Mouse (Mus musculus) ES-Bruce4 (cell line): ENCODE measurements around the gene Meig1. TPM values are rescaled to one million over a fixed set of nuclear protein-coding genes. Genes with fewer than 3 reads are reported as not detected.
"Not testable (repeated sequence)": the region's sequence is repeated elsewhere in the genome, so short reads cannot be mapped to it uniquely, and the experiment has no call there.

ENCODE experiments used
- H3K27ac ChIP-seq: 2 replicates; pipeline ENCODE4 v1.5.1; 2012; ENCODE audit warnings: low read length, inconsistent platforms; ENCODE audit not compliant: insufficient read depth
- H3K27me3 ChIP-seq: 2 replicates; pipeline ENCODE4 v1.6.1; 2012; ENCODE audit warnings: mild to moderate bottlenecking, low read length, inconsistent platforms; ENCODE audit not compliant: control insufficient read depth, poor library complexity, insufficient read depth, severe bottlenecking
- H3K36me3 ChIP-seq: 2 replicates; pipeline ENCODE4 v1.6.1; 2012; ENCODE audit warnings: inconsistent platforms, mild to moderate bottlenecking, low read length, moderate library complexity; ENCODE audit not compliant: control insufficient read depth, poor library complexity, insufficient read depth, severe bottlenecking
- H3K4me1 ChIP-seq: one replicate; pipeline ENCODE4 v1.8.1; 2011; ENCODE audit warnings: low read length; ENCODE audit not compliant: control insufficient read depth, insufficient read depth
- H3K4me3 ChIP-seq: 2 replicates; pipeline ENCODE4 v1.5.1; 2011; ENCODE audit warnings: low read depth, mild to moderate bottlenecking, low read length
- H3K9ac ChIP-seq: 2 replicates; pipeline ENCODE4 v1.6.1; 2012; ENCODE audit warnings: low read depth, mild to moderate bottlenecking, inconsistent platforms; ENCODE audit not compliant: poor library complexity, severe bottlenecking
- H3K9me3 ChIP-seq: replicated peaks from 2 replicates; pipeline ENCODE4 v1.6.1; 2012; ENCODE audit warnings: mild to moderate bottlenecking, low read length, inconsistent platforms; ENCODE audit not compliant: control insufficient read depth, poor library complexity, insufficient read depth, severe bottlenecking
- CTCF ChIP-seq: IDR thresholded peaks from one replicate; pipeline ENCODE4 v1.8.1; 2011; ENCODE audit warnings: low read depth, low read length
- EP300 ChIP-seq: IDR thresholded peaks from 2 replicates; pipeline ENCODE4 v1.6.1; 2011; ENCODE audit warnings: low read depth, low read length; ENCODE audit not compliant: insufficient read depth
- POLR2A ChIP-seq: IDR thresholded peaks from one replicate; pipeline ENCODE4 v1.8.1; 2011; ENCODE audit warnings: low read length; ENCODE audit not compliant: insufficient read depth
- polyA plus RNA-seq: library from polyadenylated mRNA; stranded (reverse); fragments of >200 nt; gene quantifications from 2 replicates; pipeline ENCODE4 v1.2.4, GENCODE M21; 2011; ENCODE audit warnings: low read depth; ENCODE audit not compliant: missing spikeins, insufficient read depth, insufficient read length

Meig1 gene
- polyA plus RNA-seq, 1 experiment: not detected

GRCm38 (mm10) chr2:3418883-3419431 lies 3.5 kb downstream of the Meig1 start:
- no peak for TF ChIP-seq POLR2A
- no peak for TF ChIP-seq CTCF
- no peak for TF ChIP-seq EP300
- H3K4me1 ChIP-seq: peaks cover 1% of the 10 kb centered on the region
- H3K36me3 ChIP-seq: no peaks in the 10 kb centered on the region
- no peak overlapping the region for H3K27ac ChIP-seq
- H3K9ac ChIP-seq: no peak overlapping the region
- no peaks in the 10 kb centered on the region for H3K27me3 ChIP-seq
- H3K4me3 ChIP-seq: peak overlapping the region; percentile 51
- no peaks in the 10 kb centered on the region for H3K9me3 ChIP-seq

DNA sequence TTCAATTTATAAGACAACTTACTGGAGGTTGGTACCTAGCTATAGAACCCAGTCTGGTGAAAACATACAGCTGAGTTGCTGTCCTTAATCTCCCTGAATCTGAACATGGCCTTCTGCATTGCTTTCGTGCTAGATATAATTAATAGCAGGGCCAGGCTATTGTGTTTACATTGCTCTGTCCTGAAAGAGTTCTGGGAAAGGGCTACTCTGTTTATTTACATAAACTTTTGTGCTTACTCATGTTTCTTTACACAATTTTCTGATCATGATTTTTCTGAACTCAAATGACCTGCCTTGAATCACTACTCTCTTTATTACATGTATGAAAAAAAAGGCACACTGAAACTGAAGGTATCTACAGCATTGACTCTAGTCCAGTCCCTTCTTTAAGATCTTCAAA lies 6.8 kb downstream of the Meig1 start:
- TF ChIP-seq POLR2A (no peak), CTCF (no peak), EP300 (no peak)
- Histone ChIP-seq H3K9ac (no peak overlapping the region), H3K4me3 (no peak overlapping the region), H3K4me1 (peaks cover 1% of the 10 kb centered on the region), H3K9me3 (no peaks in the 10 kb centered on the region), H3K27me3 (no peaks in the 10 kb centered on the region), H3K27ac (no peak overlapping the region), H3K36me3 (no peaks in the 10 kb centered on the region)

DNA sequence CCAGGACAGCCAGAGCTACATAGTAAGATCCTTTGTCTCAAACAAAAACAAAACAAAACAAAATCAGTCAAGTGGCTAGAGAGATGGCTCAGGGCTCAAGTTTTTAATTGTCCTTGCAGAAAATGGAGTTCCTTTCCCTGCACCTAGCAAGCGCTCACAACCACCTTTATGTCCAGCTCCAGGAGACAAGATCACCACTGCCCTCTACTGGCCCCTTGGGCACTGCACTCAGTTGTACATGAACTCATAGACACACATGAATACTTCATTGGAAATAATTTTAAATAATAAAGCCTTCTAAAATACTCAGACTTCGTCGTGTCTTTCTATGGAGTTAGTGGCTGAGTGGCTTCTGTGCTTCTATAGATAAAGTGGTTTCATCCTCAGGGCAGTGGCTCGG lies 8.2 kb downstream of the Meig1 start:
- no peak overlapping the region for H3K4me3 ChIP-seq
- TF ChIP-seq POLR2A (no peak), CTCF (peak; percentile 80)
- H3K36me3 ChIP-seq: no peaks in the 10 kb centered on the region
- no peak overlapping the region for H3K27ac ChIP-seq
- H3K9ac ChIP-seq: no peak overlapping the region
- H3K27me3 ChIP-seq: no peaks in the 10 kb centered on the region
- no peaks in the 10 kb centered on the region for H3K9me3 ChIP-seq
- no peaks in the 10 kb centered on the region for H3K4me1 ChIP-seq

DNA sequence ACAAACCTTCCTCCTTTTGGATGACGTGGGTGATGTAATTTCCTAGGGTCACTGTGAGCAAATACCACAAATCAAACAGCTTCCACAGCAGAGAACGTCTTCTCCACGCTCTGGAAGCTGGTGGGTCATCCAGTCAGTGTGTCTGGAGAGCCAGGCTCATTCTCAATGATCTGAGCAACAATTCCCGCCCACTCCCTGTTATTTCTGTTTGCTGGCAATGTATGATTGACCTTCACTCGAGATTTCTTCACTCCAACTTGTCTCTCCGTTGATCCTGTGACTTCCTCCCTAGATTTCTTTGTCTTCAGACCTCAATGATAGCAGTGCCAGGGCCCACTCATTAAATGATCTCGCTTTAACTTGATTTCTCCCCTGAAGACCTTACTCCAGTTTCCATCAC lies 14.7 kb downstream of the Meig1 start:
- TF ChIP-seq EP300 (no peak), CTCF (no peak), POLR2A (no peak)
- no peaks in the 10 kb centered on the region for H3K36me3 ChIP-seq
- H3K4me1 ChIP-seq: no peaks in the 10 kb centered on the region
- H3K27me3 ChIP-seq: no peaks in the 10 kb centered on the region
- no peak overlapping the region for H3K9ac ChIP-seq
- H3K9me3 ChIP-seq: no peaks in the 10 kb centered on the region
- H3K27ac ChIP-seq: no peak overlapping the region
- H3K4me3 ChIP-seq: no peak overlapping the region

GRCm38 (mm10) chr2:3405981-3406380 lies 16.5 kb downstream of the Meig1 start:
- no peak overlapping the region for H3K27ac ChIP-seq
- H3K36me3 ChIP-seq: no peaks in the 10 kb centered on the region
- H3K9me3 ChIP-seq: no peaks in the 10 kb centered on the region
- no peak overlapping the region for H3K9ac ChIP-seq
- H3K4me3 ChIP-seq: no peak overlapping the region
- H3K4me1 ChIP-seq: no peaks in the 10 kb centered on the region
- no peaks in the 10 kb centered on the region for H3K27me3 ChIP-seq
- no peak for TF ChIP-seq POLR2A
- TF ChIP-seq EP300: no peak
- TF ChIP-seq CTCF: no peak

- H3K9ac ChIP-seq, H3K27me3 ChIP-seq, H3K4me3 ChIP-seq, H3K27ac ChIP-seq, H3K36me3 ChIP-seq, H3K4me1 ChIP-seq, H3K9me3 ChIP-seq: not testable (repeated sequence)
Measured at GRCm38 (mm10) chr2:3397110-3397509, 25.3 kb downstream of the Meig1 start, which contains the start of gene Olah. Gene Olah, minus strand, starts transcription at chr2:3397210.

DNA sequence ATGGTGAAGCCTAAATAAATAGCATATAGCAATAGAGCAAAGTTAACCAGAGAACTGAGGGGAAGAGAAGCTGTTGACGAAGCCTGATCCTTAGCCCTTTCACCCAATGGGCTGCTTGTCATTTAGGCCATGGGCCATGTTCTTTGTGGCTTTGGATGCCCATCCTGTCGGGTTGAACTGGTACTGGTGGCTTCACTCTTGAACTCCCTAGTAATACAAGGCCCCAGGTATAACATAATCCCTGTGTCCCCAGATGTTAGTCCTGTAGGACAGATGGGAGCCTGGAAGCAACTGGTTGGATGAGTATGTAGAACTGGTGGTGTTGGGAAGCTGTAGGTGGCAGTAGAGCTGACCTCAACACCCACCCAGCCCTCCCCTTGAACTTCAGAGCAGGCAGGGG lies 30.5 kb downstream of the Meig1 start:
- H3K4me1 ChIP-seq: no peaks in the 10 kb centered on the region
- TF ChIP-seq CTCF: no peak
- no peak for TF ChIP-seq EP300
- TF ChIP-seq POLR2A: no peak
- no peak overlapping the region for H3K4me3 ChIP-seq
- H3K27me3 ChIP-seq: no peaks in the 10 kb centered on the region
- H3K36me3 ChIP-seq: no peaks in the 10 kb centered on the region
- no peaks in the 10 kb centered on the region for H3K9me3 ChIP-seq
- no peak overlapping the region for H3K9ac ChIP-seq
- no peak overlapping the region for H3K27ac ChIP-seq
